Mouse (Mus musculus) forebrain, embryonic 11.5 days (tissue): ENCODE measurements at regions not wholly inside any gene's neighbourhood (a gene's known extent, or its start where the extent isn't known, plus 50 kb on each side); places are given as distances from the start of the nearest gene placed in this dataset.

Source experiments
- ATAC-seq: fragments of 200-750 bp; cut with Nextera tagmentation; replicated peaks from 2 replicates; pipeline ENCODE4 v1.8.0; 2017; ENCODE audit warnings: moderate TSS enrichment; ENCODE audit not compliant: low FRiP score
- DNase-seq: peaks from one replicate; pipeline ENCODE4 v3.0.0-alpha.2; 2017; ENCODE audit warnings: low spot score
- H3K27ac ChIP-seq: fragments of 300-500 bp; sonication (generic); 2 replicates; pipeline ENCODE4 v1.5.1; 2014; ENCODE audit warnings: low read depth, low read length
- H3K27me3 ChIP-seq: fragments of 300-500 bp; sonication (generic); 2 replicates; pipeline ENCODE4 v1.6.1; 2014; ENCODE audit warnings: mild to moderate bottlenecking, low read length, mixed read lengths; ENCODE audit not compliant: control insufficient read depth, insufficient read depth
- H3K36me3 ChIP-seq: fragments of 300-500 bp; sonication (generic); 2 replicates; pipeline ENCODE4 v1.6.1; 2014; ENCODE audit warnings: mild to moderate bottlenecking, low read length, moderate library complexity, mixed read lengths; ENCODE audit not compliant: control insufficient read depth, insufficient read depth
- H3K4me1 ChIP-seq: fragments of 300-500 bp; sonication (generic); replicated peaks from 2 replicates; pipeline ENCODE4 v1.6.1; 2014; ENCODE audit warnings: low read length, mixed read lengths; ENCODE audit not compliant: control insufficient read depth, insufficient read depth
- H3K4me2 ChIP-seq: fragments of 300-500 bp; sonication (generic); 2 replicates; pipeline ENCODE4 v1.6.1; 2014; ENCODE audit warnings: low read depth, mild to moderate bottlenecking, low read length, moderate library complexity, mixed read lengths; ENCODE audit not compliant: severe bottlenecking
- H3K4me3 ChIP-seq: fragments of 300-500 bp; sonication (generic); 2 replicates; pipeline ENCODE4 v1.5.1; 2014; ENCODE audit warnings: low read depth, low read length
- H3K9ac ChIP-seq: fragments of 300-500 bp; sonication (generic); 2 replicates; pipeline ENCODE4 v1.6.1; 2014; ENCODE audit warnings: low read length
- H3K9me3 ChIP-seq: fragments of 300-500 bp; sonication (generic); 2 replicates; pipeline ENCODE4 v1.6.1; 2016; ENCODE audit warnings: low read length, mixed read lengths; ENCODE audit not compliant: control insufficient read depth
- WGBS: fragments of 180-500 bp; shearing (Covaris S2); extraction: QIAGEN DNeasy Blood & Tissue Kit; methylation state at CpG from one replicate; pipeline ENCODE4 v1.1.7; 2014; 5-methylcytosine and 5-hydroxymethylcytosine counted together

GRCm38 (mm10) chr1:98924933-98925332, 504.0 kb downstream of the Slco6d1 start:
- no peaks in the 10 kb centered on the region for H3K9me3 ChIP-seq
- ATAC-seq (no peak), DNase-seq (no peak)
- H3K4me2 ChIP-seq = no peak overlapping the region
- H3K9ac ChIP-seq = no peak overlapping the region
- H3K36me3 ChIP-seq = no peaks in the 10 kb centered on the region
- no peaks in the 10 kb centered on the region for H3K27me3 ChIP-seq
- WGBS = 74% methylated on average over 2 of the region's 2 CpGs
- no peak overlapping the region for H3K27ac ChIP-seq
- no peaks in the 10 kb centered on the region for H3K4me1 ChIP-seq
- H3K4me3 ChIP-seq = no peak overlapping the region

GRCm38 (mm10) chr1:98930926-98931325, 510.0 kb downstream of the Slco6d1 start:
- Histone ChIP-seq H3K27me3 (no peaks in the 10 kb centered on the region), H3K9me3 (no peaks in the 10 kb centered on the region), H3K4me2 (no peak overlapping the region), H3K4me1 (no peaks in the 10 kb centered on the region), H3K4me3 (no peak overlapping the region), H3K36me3 (no peaks in the 10 kb centered on the region), H3K9ac (no peak overlapping the region), H3K27ac (no peak overlapping the region)
- WGBS = 85% methylated on average over 1 of the region's 1 CpGs
- no peak for ATAC-seq
- no peak for DNase-seq

GRCm38 (mm10) chr1:98932239-98932638, 511.3 kb downstream of the Slco6d1 start:
- Histone ChIP-seq H3K27ac (no peak overlapping the region), H3K4me3 (no peak overlapping the region), H3K36me3 (no peaks in the 10 kb centered on the region), H3K9ac (no peak overlapping the region), H3K4me1 (no peaks in the 10 kb centered on the region), H3K4me2 (no peak overlapping the region), H3K9me3 (no peaks in the 10 kb centered on the region), H3K27me3 (no peaks in the 10 kb centered on the region)
- DNase-seq = no peak
- ATAC-seq = no peak
- 92% methylated on average over 1 of the region's 1 CpGs for WGBS

GRCm38 (mm10) chr1:98977686-98978085, 556.8 kb downstream of the Slco6d1 start:
- Histone ChIP-seq H3K9ac (no peak overlapping the region), H3K27ac (no peak overlapping the region), H3K27me3 (no peaks in the 10 kb centered on the region), H3K4me1 (no peaks in the 10 kb centered on the region), H3K4me3 (no peak overlapping the region), H3K36me3 (no peaks in the 10 kb centered on the region), H3K9me3 (no peaks in the 10 kb centered on the region), H3K4me2 (no peak overlapping the region)
- 89% methylated on average over 1 of the region's 1 CpGs for WGBS
- no peak for ATAC-seq
- no peak for DNase-seq
